ENCODE assay signal across 7 mouse cellular contexts in genomic region chr10:80509412-80510272, GRCm38 (mm10). TPM values are rescaled to one million over a fixed set of nuclear protein-coding genes. Genes with fewer than 3 reads are reported as not detected.
DNase-seq lines count a peak whose midpoint lies in the region; ATAC-seq and TF ChIP-seq lines count a peak whose summit lies in the region.

No protein-coding gene starts in this region.

- no peaks in the 10 kb centered on the region for H3K36me3 ChIP-seq in embryonic facial prominence, embryonic 11.5 days (replicated peaks; ENCODE audit: control insufficient read depth, insufficient read depth, low read depth, low read length)
- no peaks in the 10 kb centered on the region for H3K36me3 ChIP-seq in heart, adult 2 months (ENCODE audit: control insufficient read depth, insufficient read depth, low read length)
- no peaks in the 10 kb centered on the region for H3K36me3 ChIP-seq in kidney, adult 2 months (ENCODE audit: control insufficient read depth, insufficient read depth, low read length)
- no peaks in the 10 kb centered on the region for H3K36me3 ChIP-seq in limb, embryonic 12.5 days
- H3K36me3 ChIP-seq in midbrain, embryonic 14.5 days (ENCODE audit: control insufficient read depth, insufficient read depth, low read length): no peaks in the 10 kb centered on the region

- TF ChIP-seq EP300 in heart, adult 2 months (IDR thresholded peaks at IDR 0.05; ENCODE audit: insufficient read depth, low read depth, low read length): peak; percentile 74; the same call in 1 of the 2 replicates

- no peaks in the 10 kb centered on the region for H3K9me3 ChIP-seq in embryonic facial prominence, embryonic 11.5 days (replicated peaks; ENCODE audit: control insufficient read depth, low read length)
- no peaks in the 10 kb centered on the region for H3K9me3 ChIP-seq in limb, embryonic 12.5 days
- no peaks in the 10 kb centered on the region for H3K9me3 ChIP-seq in midbrain, embryonic 14.5 days (ENCODE audit: control insufficient read depth, low read length)

- WGBS in embryonic facial prominence, embryonic 11.5 days: 10% methylated on average over 20 of the region's 20 CpGs
- WGBS in heart, adult 2 months: 7% methylated on average over 20 of the region's 20 CpGs
- 8% methylated on average over 20 of the region's 20 CpGs for WGBS in kidney, adult 2 months
- WGBS in limb, embryonic 12.5 days: 12% methylated on average over 20 of the region's 20 CpGs
- 8% methylated on average over 20 of the region's 20 CpGs for WGBS in midbrain, embryonic 14.5 days

- no peak for TF ChIP-seq POLR2A in heart, adult 2 months (IDR thresholded peaks at IDR 0.05; ENCODE audit: insufficient read depth, low read depth, low read length)
- TF ChIP-seq POLR2A in kidney, adult 2 months (IDR thresholded peaks at IDR 0.05; ENCODE audit: low read depth, low read length): no peak

- peak overlapping the region; percentile 18; the same call in 1 of the 2 replicates for H3K4me3 ChIP-seq in embryonic facial prominence, embryonic 11.5 days (ENCODE audit: low read depth, low read length)
- H3K4me3 ChIP-seq in heart, adult 2 months: peak overlapping the region; percentile 50
- H3K4me3 ChIP-seq in kidney, adult 2 months (ENCODE audit: insufficient read depth, low read depth, low read length): peak overlapping the region; percentile 45
- peak overlapping the region; percentile 34 for H3K4me3 ChIP-seq in limb, embryonic 12.5 days (replicated peaks)
- H3K4me3 ChIP-seq in midbrain, embryonic 14.5 days (replicated peaks; ENCODE audit: low read depth, low read length): no peak overlapping the region

- H3K9ac ChIP-seq in embryonic facial prominence, embryonic 11.5 days (replicated peaks; ENCODE audit: low read length): peak overlapping the region; percentile 34; the same call in 1 of the 2 replicates
- H3K9ac ChIP-seq in heart, adult 2 months (ENCODE audit: low read depth, low read length): peak overlapping the region; percentile 69
- no peak overlapping the region for H3K9ac ChIP-seq in limb, embryonic 12.5 days (replicated peaks)
- H3K9ac ChIP-seq in midbrain, embryonic 14.5 days (replicated peaks; ENCODE audit: low read length): no peak overlapping the region; the same call in 1 of the 2 replicates

- no peaks in the 10 kb centered on the region for H3K79me2 ChIP-seq in heart, adult 2 months (replicated peaks; ENCODE audit: control insufficient read depth, insufficient read depth, low read length)

- intact Hi-C loops in heart, adult 2 months (cut with DNase I): loop anchor here (1.0 to 5.0 kb wide), 3 partner anchors 48 to 132 kb away; no protein-coding TSS in a partner anchor

- H3K27me3 ChIP-seq in embryonic facial prominence, embryonic 11.5 days (ENCODE audit: control insufficient read depth, insufficient read depth, low read length): peaks cover 27% of the 10 kb centered on the region
- peaks cover 3% of the 10 kb centered on the region; the same call in 1 of the 2 replicates for H3K27me3 ChIP-seq in heart, adult 2 months (ENCODE audit: control insufficient read depth, insufficient read depth, low read length)
- no peaks in the 10 kb centered on the region for H3K27me3 ChIP-seq in kidney, adult 2 months (replicated peaks; ENCODE audit: control insufficient read depth, insufficient read depth, low read length)
- H3K27me3 ChIP-seq in limb, embryonic 12.5 days: peaks cover 96% of the 10 kb centered on the region
- peaks cover 24% of the 10 kb centered on the region for H3K27me3 ChIP-seq in midbrain, embryonic 14.5 days (ENCODE audit: control insufficient read depth, insufficient read depth, low read length)

- H3K4me1 ChIP-seq in embryonic facial prominence, embryonic 11.5 days (ENCODE audit: control insufficient read depth, insufficient read depth, low read length): 0 out of 2 replicates have a peak, but pooled peaks cover 2% of the 10 kb centered on the region
- H3K4me1 ChIP-seq in heart, adult 2 months (ENCODE audit: control insufficient read depth, insufficient read depth, low read length): no peaks in the 10 kb centered on the region; the same call in 1 of the 2 replicates
- H3K4me1 ChIP-seq in kidney, adult 2 months (ENCODE audit: control insufficient read depth, insufficient read depth, low read length): no peaks in the 10 kb centered on the region
- 0 out of 2 replicates have a peak, but pooled peaks cover 10% of the 10 kb centered on the region for H3K4me1 ChIP-seq in limb, embryonic 12.5 days (replicated peaks)
- peaks cover 2% of the 10 kb centered on the region; the same call in 1 of the 2 replicates for H3K4me1 ChIP-seq in midbrain, embryonic 14.5 days (ENCODE audit: control insufficient read depth, insufficient read depth, low read length)

- H3K27ac ChIP-seq in embryonic facial prominence, embryonic 11.5 days (replicated peaks; ENCODE audit: low read depth, low read length): no peak overlapping the region
- no peak overlapping the region for H3K27ac ChIP-seq in heart, adult 2 months
- H3K27ac ChIP-seq in kidney, adult 2 months (ENCODE audit: insufficient read depth, low read depth, low read length): no peak overlapping the region
- no peak overlapping the region for H3K27ac ChIP-seq in limb, embryonic 12.5 days
- no peak overlapping the region for H3K27ac ChIP-seq in midbrain, embryonic 14.5 days (replicated peaks; ENCODE audit: low read depth, low read length)

- peak; percentile 75 for ATAC-seq in embryonic facial prominence, embryonic 11.5 days (replicated peaks; ENCODE audit: insufficient number of reproducible peaks, low FRiP score, low TSS enrichment, low read depth)
- peak; percentile 61; the same call in 1 of the 2 replicates for ATAC-seq in limb, embryonic 12.5 days (ENCODE audit: insufficient number of reproducible peaks, insufficient read depth, low FRiP score, low TSS enrichment, low read depth)
- ATAC-seq in midbrain, embryonic 14.5 days (ENCODE audit: low FRiP score, low TSS enrichment): no peak; the same call in 1 of the 2 replicates

- TF ChIP-seq CTCF in heart, adult 2 months (IDR thresholded peaks at IDR 0.05): peak; percentile 99
- peak; percentile 96 for TF ChIP-seq CTCF in kidney, adult 2 months (conservative IDR thresholded peaks at IDR 0.05; ENCODE audit: insufficient read depth, insufficient read length, low read depth, low read length)

- H3K4me2 ChIP-seq in embryonic facial prominence, embryonic 11.5 days (ENCODE audit: low read depth, low read length): peak overlapping the region; percentile 58
- peak overlapping the region; percentile 61 for H3K4me2 ChIP-seq in limb, embryonic 12.5 days
- H3K4me2 ChIP-seq in midbrain, embryonic 14.5 days (ENCODE audit: low read length): peak overlapping the region; percentile 46

- DNase-seq in adrenal gland, postnatal 10 days: peak; percentile 90
- DNase-seq in embryonic facial prominence, embryonic 11.5 days (ENCODE audit: low spot score): peak; percentile 79
- DNase-seq in heart, adult 2 months: peak; percentile 76 to 85
- peak; percentile 81 for DNase-seq in kidney, adult 2 months
- DNase-seq in midbrain, embryonic 14.5 days: peak; percentile 86
- peak; percentile 75 for DNase-seq in spleen, adult 12 weeks (ENCODE audit: low spot score)

RNA-seq across cellular contexts. Expression of gene Onecut3, which starts 15.0 kb away (rescaled TPM):
- total RNA-seq in adrenal gland, postnatal 10 days (2021): not detected
- polyA plus RNA-seq in embryonic facial prominence, embryonic 11.5 days (2014; fragmentation: Nextera tagmentation; extraction: Ambion mirVana): 0.22 and 0.43 TPM in 2 replicates
- under 1 TPM in 1 of 2 experiments, not detected in 1; 0.05 TPM for total RNA-seq in heart, adult 2 months (2021)
- polyA plus RNA-seq in heart, adult 2 months (2012; rRNA removed): 0.06 and 0.09 TPM in 2 replicates
- polyA plus RNA-seq in kidney, adult 2 months (2012; rRNA removed): 0.03 TPM in 1 of 2 replicates, not detected in the other
- polyA plus RNA-seq in limb, embryonic 12.5 days (2016; fragmentation: Nextera tagmentation; extraction: Ambion mirVana): not detected in 2 replicates
- 2.2 and 2.4 TPM in 2 replicates for polyA plus RNA-seq in midbrain, embryonic 14.5 days (2014; fragmentation: Nextera tagmentation; extraction: Ambion mirVana)

RNA-seq across cellular contexts. Expression of gene Atp8b3, which starts 29.3 kb away (rescaled TPM):
- total RNA-seq in adrenal gland, postnatal 10 days (2021): under 1 TPM; 0.27 to 0.36 TPM
- polyA plus RNA-seq in embryonic facial prominence, embryonic 11.5 days (2014; fragmentation: Nextera tagmentation; extraction: Ambion mirVana): 0.28 and 0.36 TPM in 2 replicates
- total RNA-seq in heart, adult 2 months (2021): not detected
- 0.39 and 0.50 TPM in 2 replicates for polyA plus RNA-seq in heart, adult 2 months (2012; rRNA removed)
- polyA plus RNA-seq in kidney, adult 2 months (2012; rRNA removed): 0.17 and 0.46 TPM in 2 replicates
- polyA plus RNA-seq in limb, embryonic 12.5 days (2016; fragmentation: Nextera tagmentation; extraction: Ambion mirVana): 0.29 and 0.50 TPM in 2 replicates
- polyA plus RNA-seq in midbrain, embryonic 14.5 days (2014; fragmentation: Nextera tagmentation; extraction: Ambion mirVana): 0.76 and 0.78 TPM in 2 replicates

RNA-seq across cellular contexts. Expression of gene Rexo1, which starts 51.7 kb away (rescaled TPM):
- total RNA-seq in adrenal gland, postnatal 10 days (2021): 10 to 100 TPM; 31.9 to 44.5 TPM
- 17.1 and 20.6 TPM in 2 replicates for polyA plus RNA-seq in embryonic facial prominence, embryonic 11.5 days (2014; fragmentation: Nextera tagmentation; extraction: Ambion mirVana)
- total RNA-seq in heart, adult 2 months (2021): 10 to 100 TPM; 11.6 to 12.3 TPM
- 19.5 and 19.8 TPM in 2 replicates for polyA plus RNA-seq in heart, adult 2 months (2012; rRNA removed)
- 28.7 and 37.9 TPM in 2 replicates for polyA plus RNA-seq in kidney, adult 2 months (2012; rRNA removed)
- 33.4 and 34.1 TPM in 2 replicates for polyA plus RNA-seq in limb, embryonic 12.5 days (2016; fragmentation: Nextera tagmentation; extraction: Ambion mirVana)
- polyA plus RNA-seq in midbrain, embryonic 14.5 days (2014; fragmentation: Nextera tagmentation; extraction: Ambion mirVana): 31.7 and 34.2 TPM in 2 replicates

Comparison
In these comparisons a context has a peak if more than half of its experiments do, and no peak if none do; other contexts are left out.
1. H3K9ac ChIP-seq: peak in embryonic facial prominence, embryonic 11.5 days (single experiment) and heart, adult 2 months (single experiment); none in limb, embryonic 12.5 days (single experiment) and midbrain, embryonic 14.5 days (single experiment).
2. Peak in every context shown above with its lines, with median percentiles within 50 percentile points of each other: DNase-seq and H3K4me2 ChIP-seq.